Mouse (Mus musculus): ENCODE data around the gene Acp5.

Acp5 gene

GRCm38 (mm10) chr9:22092746-22093145, 42.8 kb downstream of the Acp5 start:
- no peak for DNase-seq

DNA sequence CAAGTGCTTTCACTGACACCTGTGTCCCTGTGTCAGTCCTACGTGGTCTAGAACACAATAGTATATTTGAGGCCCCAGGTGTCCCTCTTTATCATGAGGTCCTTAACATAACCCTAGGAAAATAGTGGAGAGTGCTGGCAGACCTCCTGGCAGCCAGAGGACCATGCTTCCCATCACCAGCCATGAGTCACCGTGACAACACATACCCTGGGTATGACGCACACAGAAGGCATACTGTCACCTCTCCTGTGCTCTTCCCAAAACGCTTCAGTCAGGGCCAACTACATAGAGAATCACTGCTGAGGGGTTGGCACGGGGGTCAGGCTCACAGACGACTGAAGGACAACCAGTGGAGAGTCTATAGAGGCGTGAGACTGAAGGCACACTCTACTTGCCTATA, 45.5 kb downstream of the Acp5 start:
- DNase-seq, result no peak

GRCm38 (mm10) chr9:22089281-22089680, 46.2 kb downstream of the Acp5 start:
- DNase-seq, result no peak

DNA sequence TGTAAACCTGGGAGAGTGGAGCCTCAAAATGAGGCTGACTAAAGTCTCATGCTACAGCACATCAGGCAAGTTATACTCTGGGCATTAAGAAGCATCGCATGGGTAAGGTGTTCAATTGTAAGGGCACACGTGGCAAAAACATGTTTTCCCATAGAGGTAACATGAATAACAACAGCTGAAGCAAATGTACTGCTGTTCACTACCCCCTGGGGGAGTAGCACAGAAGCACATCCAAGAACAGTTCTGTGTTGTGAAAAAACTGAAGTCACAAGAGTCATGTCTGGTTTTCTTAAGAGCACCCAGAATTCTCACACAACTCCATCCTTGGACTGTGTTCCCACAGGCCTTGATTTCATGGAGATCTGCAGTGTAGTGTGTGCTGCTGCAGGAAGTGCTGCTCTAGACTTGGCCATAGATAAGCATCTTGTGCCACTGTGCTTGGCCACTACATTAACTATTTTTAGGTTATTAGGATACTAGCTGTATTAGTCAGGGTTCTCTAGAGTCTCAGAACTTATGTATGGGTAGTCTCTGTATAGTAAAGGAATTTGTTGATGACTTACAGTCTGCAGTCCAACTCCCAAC, 48.4 kb downstream of the Acp5 start:
- no peak for DNase-seq

GRCm38 (mm10) chr9:22086012-22086411, 49.5 kb downstream of the Acp5 start:
- no peak for DNase-seq

DNA sequence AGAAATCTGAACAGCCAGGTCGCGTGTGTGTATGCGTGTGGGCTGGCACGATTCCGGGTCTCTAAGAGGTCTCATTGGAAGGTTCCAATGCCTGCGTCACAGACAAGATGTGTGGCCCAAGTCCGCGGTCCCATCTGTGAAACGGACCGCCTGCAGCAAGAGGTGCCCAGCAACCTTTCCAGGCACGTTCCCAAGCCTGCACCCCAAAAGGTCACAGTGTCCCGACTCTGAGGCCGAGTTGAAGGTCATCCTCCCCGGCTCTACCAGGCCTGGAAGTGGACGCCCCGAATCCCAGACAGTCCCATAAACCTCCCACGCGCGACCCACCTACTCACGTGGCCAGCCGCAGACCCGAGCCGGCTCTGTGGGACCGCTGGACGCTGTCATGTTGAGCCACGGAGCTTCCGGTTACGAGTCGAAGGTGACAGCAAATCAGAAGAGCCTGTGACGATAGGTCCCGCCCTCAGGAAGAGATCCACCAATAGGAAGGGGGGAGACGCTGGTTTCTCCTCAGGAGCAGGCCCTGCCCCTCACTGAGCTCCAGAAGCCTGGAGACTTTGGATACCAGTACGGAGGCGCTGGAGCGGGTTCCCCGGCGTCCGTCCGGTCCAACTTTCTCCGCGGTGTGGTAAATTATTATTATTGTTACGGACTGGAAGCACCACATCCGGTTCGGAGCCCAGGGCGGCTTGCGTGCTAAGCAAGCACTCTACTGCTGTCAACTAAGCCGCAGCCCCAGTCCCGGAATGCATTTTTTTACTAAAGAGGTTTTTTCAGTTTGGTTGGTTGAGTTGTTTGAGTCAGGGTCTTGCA, 50.3 kb downstream of the Acp5 start, which contains the start of gene Ecsit:
Gene Ecsit (minus strand): TSS at position 417 of the 813 bp plus-strand sequence.
- DNase-seq, result peak; percentile 94 to 97

GRCm38 (mm10) chr9:22084667-22085021, 50.9 kb downstream of the Acp5 start:
- no peak for DNase-seq
